Mouse (Mus musculus) heart, embryonic 12.5 days (tissue): ENCODE results near the gene Tomm34. TPM values are rescaled to one million over a fixed set of nuclear protein-coding genes. Genes with fewer than 3 reads are reported as not detected.
"Not testable (repeated sequence)": the region's sequence is repeated elsewhere in the genome, so short reads cannot be mapped to it uniquely, and the experiment has no call there.

Experiments
- ATAC-seq: fragments of 200-750 bp; cut with Nextera tagmentation; 2 replicates; pipeline ENCODE4 v1.8.0; 2017; ENCODE audit warnings: moderate TSS enrichment, moderate library complexity; ENCODE audit not compliant: insufficient number of reproducible peaks, low FRiP score
- H3K27ac ChIP-seq: fragments of 300-500 bp; sonication (generic); 2 replicates; pipeline ENCODE4 v1.5.1; 2016; ENCODE audit warnings: mild to moderate bottlenecking, moderate library complexity; ENCODE audit not compliant: poor library complexity, severe bottlenecking
- H3K27me3 ChIP-seq: fragments of 300-500 bp; sonication (generic); replicated peaks from 2 replicates; pipeline ENCODE4 v1.6.1; 2016; ENCODE audit warnings: mild to moderate bottlenecking, moderate library complexity
- H3K36me3 ChIP-seq: fragments of 300-500 bp; sonication (generic); 2 replicates; pipeline ENCODE4 v1.6.1; 2016; ENCODE audit warnings: mild to moderate bottlenecking, moderate library complexity
- H3K4me1 ChIP-seq: fragments of 300-500 bp; sonication (generic); replicated peaks from 2 replicates; pipeline ENCODE4 v1.6.1; 2016; ENCODE audit warnings: mild to moderate bottlenecking
- H3K4me2 ChIP-seq: fragments of 300-500 bp; sonication (generic); 2 replicates; pipeline ENCODE4 v1.6.1; 2016; ENCODE audit warnings: mild to moderate bottlenecking, moderate library complexity
- H3K4me3 ChIP-seq: fragments of 300-500 bp; sonication (generic); 2 replicates; pipeline ENCODE4 v1.5.1; 2016; ENCODE audit warnings: mild to moderate bottlenecking
- H3K9ac ChIP-seq: fragments of 300-500 bp; sonication (generic); 2 replicates; pipeline ENCODE4 v1.6.1; 2016; ENCODE audit warnings: mild to moderate bottlenecking, moderate library complexity
- H3K9me3 ChIP-seq: fragments of 300-500 bp; sonication (generic); replicated peaks from 2 replicates; pipeline ENCODE4 v1.6.1; 2016; ENCODE audit warnings: mild to moderate bottlenecking, moderate library complexity
- WGBS: fragments of 180-500 bp; shearing (Covaris S2); methylation state at CpG from one replicate; pipeline ENCODE4 v1.1.7; 2016; 5-methylcytosine and 5-hydroxymethylcytosine counted together
- polyA plus RNA-seq: library from polyadenylated mRNA; unstranded; fragments of >200 nt; fragmentation: Nextera tagmentation; extraction: Ambion mirVana; gene quantifications from 2 replicates; pipeline ENCODE4 v1.2.1, GENCODE M21; 2016

Tomm34 gene
- polyA plus RNA-seq, 1 experiment from 2014 or later = 56.6 TPM

DNA sequence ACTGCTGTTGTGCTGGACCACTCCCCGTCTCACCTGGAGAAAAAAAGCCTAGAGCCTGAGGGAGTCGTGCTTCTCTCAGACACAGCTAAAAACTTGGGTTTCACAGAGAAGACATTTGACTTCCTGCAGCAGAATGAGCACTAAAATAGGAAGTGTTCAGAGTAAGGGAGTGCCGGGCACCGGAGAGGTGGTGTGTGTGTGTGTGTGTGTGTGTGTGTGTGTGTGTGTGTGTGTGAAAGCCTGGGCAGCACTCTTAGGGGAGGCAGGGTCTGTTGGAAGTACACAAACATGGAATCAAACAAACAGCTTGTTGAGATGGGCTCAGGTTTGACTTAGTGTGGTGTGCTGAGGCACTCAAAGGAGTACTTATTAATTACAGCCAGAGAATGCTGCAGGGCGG lies 4.1 kb upstream of the Tomm34 start:
- Histone ChIP-seq H3K27me3 (no peaks in the 10 kb centered on the region), H3K27ac (no peak overlapping the region), H3K4me3 (peak overlapping the region; percentile 98), H3K4me2 (peak overlapping the region; percentile 92), H3K4me1 (peaks cover 19% of the 10 kb centered on the region), H3K36me3 (peaks cover 14% of the 10 kb centered on the region), H3K9ac (peak overlapping the region; percentile 93), H3K9me3 (no peaks in the 10 kb centered on the region)
- no peak for ATAC-seq
- WGBS = 39% methylated on average over 5 of the region's 5 CpGs

DNA sequence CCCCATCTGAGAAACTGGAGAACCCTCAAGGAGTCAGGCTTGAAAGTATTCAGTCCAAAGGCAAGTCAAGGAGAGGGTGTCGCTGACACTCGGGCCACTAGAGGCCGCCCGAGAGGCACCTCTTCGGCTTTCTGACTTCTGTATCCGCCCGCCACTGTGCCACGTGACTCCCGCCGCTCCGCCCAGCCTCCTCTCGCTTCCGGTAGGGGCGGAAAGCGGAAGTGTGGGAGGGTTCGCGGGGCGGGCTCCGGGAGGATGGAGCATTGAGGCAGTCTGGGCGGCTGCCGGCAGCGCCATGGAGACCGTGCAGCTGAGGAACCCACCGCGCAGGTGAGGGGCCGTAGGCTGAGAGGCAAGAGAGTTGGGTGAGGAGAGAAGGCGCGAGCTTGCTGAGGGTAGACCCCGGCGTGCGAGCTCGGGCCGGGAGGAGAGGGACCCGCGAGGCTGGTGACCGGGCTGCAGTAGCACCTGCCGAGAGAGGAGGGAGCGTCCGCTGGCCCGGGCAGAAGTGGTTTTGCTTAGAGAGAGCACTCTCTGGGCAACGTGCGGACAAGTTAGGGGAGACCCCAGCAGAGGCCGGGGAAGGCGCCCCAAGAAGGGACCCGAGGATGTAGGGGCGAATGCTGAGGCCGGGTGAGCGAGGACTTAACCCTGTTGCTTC lies 3.1 kb upstream of the Tomm34 start:
- peaks cover 29% of the 10 kb centered on the region for H3K4me1 ChIP-seq
- H3K36me3 ChIP-seq = peaks cover 6% of the 10 kb centered on the region; the same call in 1 of the 2 replicates
- under 1% methylated on average over 48 of the region's 48 CpGs for WGBS
- no peaks in the 10 kb centered on the region for H3K27me3 ChIP-seq
- H3K4me2 ChIP-seq = peak overlapping the region; percentile 92
- peak overlapping the region; percentile 98 for H3K4me3 ChIP-seq
- H3K9ac ChIP-seq = peak overlapping the region; percentile 93
- H3K27ac ChIP-seq = peak overlapping the region; percentile 52
- peak; percentile 90 for ATAC-seq
- H3K9me3 ChIP-seq = no peaks in the 10 kb centered on the region

DNA sequence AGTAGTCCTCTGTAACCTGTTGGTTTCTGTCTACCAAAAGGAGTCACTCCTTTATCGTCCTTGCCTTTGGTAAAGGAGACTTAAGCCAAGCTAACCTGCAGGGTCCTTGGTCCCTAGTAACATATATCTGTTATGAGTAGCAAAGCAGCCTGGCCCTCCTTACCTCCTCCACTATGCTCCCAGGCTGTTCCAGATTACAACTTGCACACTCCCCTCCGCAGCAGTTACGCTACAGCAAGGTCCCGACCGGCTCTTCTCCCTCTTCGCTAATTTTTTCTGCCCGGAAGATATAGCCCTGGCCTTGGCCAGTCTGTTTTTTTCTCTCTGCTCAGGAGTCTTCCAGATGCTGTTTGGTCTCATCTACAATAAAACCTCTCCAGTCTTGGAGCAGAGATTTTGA lies 2.2 kb upstream of the Tomm34 start:
- Histone ChIP-seq H3K27ac (no peak overlapping the region), H3K4me2 (no peak overlapping the region), H3K27me3 (no peaks in the 10 kb centered on the region), H3K9me3 (no peaks in the 10 kb centered on the region), H3K36me3 (peaks cover 8% of the 10 kb centered on the region; the same call in 1 of the 2 replicates), H3K4me3 (no peak overlapping the region), H3K4me1 (peaks cover 33% of the 10 kb centered on the region), H3K9ac (no peak overlapping the region)
- WGBS = 83% methylated on average over 7 of the region's 7 CpGs
- ATAC-seq = no peak

DNA sequence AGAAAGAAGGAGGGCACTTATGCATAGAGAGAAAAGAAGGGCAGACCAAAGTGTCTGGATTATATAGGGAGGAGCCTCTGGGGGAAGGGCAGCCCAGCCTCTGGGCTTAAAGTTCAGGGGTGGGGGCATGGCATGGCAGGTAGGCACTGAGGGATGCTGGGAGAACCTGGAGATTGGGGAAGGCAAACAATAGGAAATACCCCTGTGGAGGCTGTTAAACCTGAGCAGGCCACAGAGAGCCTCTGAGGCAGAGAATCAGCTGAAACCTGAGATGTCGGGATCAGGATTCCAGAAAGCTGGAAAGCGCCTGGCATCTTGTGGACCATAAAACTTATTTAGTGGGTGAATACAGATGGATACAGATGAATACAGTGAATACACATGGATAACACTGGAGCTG lies 1.1 kb upstream of the Tomm34 start:
- 84% methylated on average over 2 of the region's 2 CpGs for WGBS
- no peak overlapping the region for H3K27ac ChIP-seq
- no peak overlapping the region for H3K9ac ChIP-seq
- peaks cover 33% of the 10 kb centered on the region for H3K4me1 ChIP-seq
- no peak overlapping the region for H3K4me3 ChIP-seq
- H3K36me3 ChIP-seq = peaks cover 10% of the 10 kb centered on the region; the same call in 1 of the 2 replicates
- H3K9me3 ChIP-seq = no peaks in the 10 kb centered on the region
- H3K4me2 ChIP-seq = no peak overlapping the region
- no peaks in the 10 kb centered on the region for H3K27me3 ChIP-seq
- no peak for ATAC-seq

DNA sequence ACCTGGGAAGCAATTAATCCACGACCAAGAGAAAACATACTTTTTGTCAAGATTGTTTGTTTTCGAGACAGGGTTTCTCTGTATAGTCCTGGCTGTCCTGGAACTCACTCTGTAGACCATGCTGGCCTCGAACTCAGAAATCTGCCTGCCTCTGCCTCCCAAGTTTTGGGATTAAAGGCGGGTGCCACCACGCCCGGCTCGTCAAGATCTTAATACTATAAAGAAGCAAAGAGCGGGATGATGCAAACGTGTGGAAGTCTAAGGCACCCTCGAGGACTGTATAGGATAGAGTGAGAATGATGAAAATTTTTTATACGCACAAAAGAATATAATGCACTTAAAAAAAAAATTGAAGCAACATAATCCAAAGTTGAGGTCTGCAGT lies 460 bp upstream of the Tomm34 start:
- not testable (repeated sequence) for ATAC-seq, H3K9me3 ChIP-seq, H3K27me3 ChIP-seq
- Histone ChIP-seq H3K27ac (peak overlapping the region; percentile 75; the same call in 1 of the 2 replicates), H3K4me2 (peak overlapping the region; percentile 78), H3K36me3 (peaks cover 11% of the 10 kb centered on the region; the same call in 1 of the 2 replicates), H3K4me3 (peak overlapping the region; percentile 93), H3K4me1 (peaks cover 30% of the 10 kb centered on the region), H3K9ac (peak overlapping the region; percentile 33; the same call in 1 of the 2 replicates)
- WGBS = 73% methylated on average over 11 of the region's 11 CpGs

DNA sequence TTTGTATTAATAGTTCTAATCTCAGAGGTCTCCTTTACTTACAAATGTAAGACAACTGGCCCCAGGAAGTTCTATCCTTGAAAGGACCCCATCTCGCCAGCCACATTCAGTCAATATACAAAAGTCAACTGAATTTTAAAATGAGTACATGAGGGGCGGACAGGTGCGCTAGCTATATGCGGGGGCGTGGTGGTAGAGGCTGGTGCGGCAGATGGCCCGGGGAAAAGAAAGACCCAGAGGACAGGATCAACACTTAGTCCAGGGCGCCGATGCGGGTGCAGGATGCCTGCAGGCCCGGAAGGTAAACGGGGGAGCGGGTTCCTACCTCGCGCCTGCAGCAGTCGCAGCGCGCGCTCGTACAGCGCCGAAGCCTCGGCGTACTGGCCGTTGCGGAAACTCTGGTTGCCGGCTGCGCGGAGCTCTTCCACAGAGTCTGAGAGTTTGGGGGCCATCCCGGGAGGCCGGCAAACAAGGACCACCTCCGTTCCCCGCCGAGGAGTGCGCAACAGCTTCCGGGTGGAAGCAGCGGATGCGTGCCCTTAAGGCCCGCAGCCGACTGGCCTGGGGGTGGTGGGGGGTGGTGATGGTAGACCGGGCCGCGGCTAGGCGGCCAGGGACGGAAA lies 716 bp downstream of the Tomm34 start, which contains the start of gene Stk4:
TSS of gene Stk4 (plus strand) at position 181 of the 623 bp plus-strand sequence.
- peak; percentile 22 for ATAC-seq
- peak within 1 kb of the TSS; percentile 75 for H3K27ac ChIP-seq
- under 1% methylated on average over 45 of the region's 45 CpGs for WGBS

DNA sequence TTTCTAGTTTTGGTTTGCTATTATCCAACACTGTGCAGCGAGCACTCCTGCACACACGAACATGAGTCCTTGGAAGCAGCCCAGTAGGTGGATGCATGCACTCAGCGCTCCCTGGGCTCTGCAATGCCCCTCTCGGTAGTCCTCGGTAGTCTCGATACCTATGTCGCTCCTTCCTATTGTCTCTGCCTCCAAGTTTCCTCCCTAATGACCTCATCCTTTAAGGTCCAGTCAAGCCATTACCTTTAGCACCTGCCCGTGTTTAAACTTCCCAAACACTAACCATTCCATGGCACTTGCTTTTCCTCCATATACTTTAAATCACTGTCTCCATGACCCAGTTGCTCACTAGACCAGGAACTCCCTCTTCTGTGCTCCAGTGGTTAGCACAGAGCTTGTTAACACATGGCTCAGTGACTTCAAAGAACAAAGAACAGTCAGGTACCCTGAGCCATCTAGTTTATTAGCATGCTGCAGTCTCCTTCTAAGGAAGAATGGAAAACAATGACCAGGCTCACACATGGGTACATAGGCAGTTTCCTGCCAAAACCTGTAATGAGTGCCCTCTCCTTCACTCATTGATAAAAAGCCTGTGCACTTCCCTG lies 11.2 kb downstream of the Tomm34 start:
- no peaks in the 10 kb centered on the region for H3K9me3 ChIP-seq
- H3K27ac ChIP-seq = no peak overlapping the region
- H3K27me3 ChIP-seq = no peaks in the 10 kb centered on the region
- peaks cover 86% of the 10 kb centered on the region for H3K36me3 ChIP-seq
- peaks cover 15% of the 10 kb centered on the region for H3K4me1 ChIP-seq
- ATAC-seq = no peak
- no peak overlapping the region for H3K9ac ChIP-seq
- 91% methylated on average over 8 of the region's 8 CpGs for WGBS
- no peak overlapping the region for H3K4me3 ChIP-seq
- H3K4me2 ChIP-seq = no peak overlapping the region

More for the DNA sequence above, 716 bp downstream of the Tomm34 start, which contains the start of gene Stk4:
- Histone ChIP-seq H3K27me3 (no peaks in the 10 kb centered on the region), H3K4me1 (peaks cover 27% of the 10 kb centered on the region), H3K9ac (peak within 1 kb of the TSS; percentile 91), H3K36me3 (peaks cover 17% of the 10 kb centered on the region), H3K4me2 (peak within 1 kb of the TSS; percentile 78), H3K4me3 (peak within 1 kb of the TSS; percentile 93), H3K9me3 (no peaks in the 10 kb centered on the region)

DNA sequence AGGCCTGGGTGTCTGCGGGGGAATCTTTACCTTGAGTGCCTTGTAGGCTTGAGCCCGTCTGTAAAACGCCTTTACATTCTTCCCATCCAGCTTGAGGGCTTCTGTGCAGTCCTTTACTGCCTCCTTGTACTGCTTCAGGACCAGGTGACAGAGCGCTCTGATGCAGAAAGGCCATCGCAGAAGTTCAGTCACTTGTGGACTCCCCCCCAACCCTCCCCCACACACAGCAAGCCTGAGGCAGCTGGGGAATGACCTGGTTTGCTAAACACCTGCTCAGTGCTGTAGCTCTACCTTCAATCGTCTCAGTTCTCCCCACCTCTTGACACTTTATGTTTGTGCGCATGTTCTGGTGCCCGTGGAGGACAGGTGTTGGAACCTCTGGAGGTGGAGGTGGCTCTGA lies 16.3 kb downstream of the Tomm34 start:
- Histone ChIP-seq H3K27me3 (no peaks in the 10 kb centered on the region), H3K4me1 (peaks cover 20% of the 10 kb centered on the region), H3K9me3 (no peaks in the 10 kb centered on the region), H3K36me3 (peaks cover 57% of the 10 kb centered on the region), H3K27ac (no peak overlapping the region), H3K9ac (no peak overlapping the region), H3K4me2 (no peak overlapping the region), H3K4me3 (no peak overlapping the region)
- 88% methylated on average over 8 of the region's 8 CpGs for WGBS
- no peak for ATAC-seq

DNA sequence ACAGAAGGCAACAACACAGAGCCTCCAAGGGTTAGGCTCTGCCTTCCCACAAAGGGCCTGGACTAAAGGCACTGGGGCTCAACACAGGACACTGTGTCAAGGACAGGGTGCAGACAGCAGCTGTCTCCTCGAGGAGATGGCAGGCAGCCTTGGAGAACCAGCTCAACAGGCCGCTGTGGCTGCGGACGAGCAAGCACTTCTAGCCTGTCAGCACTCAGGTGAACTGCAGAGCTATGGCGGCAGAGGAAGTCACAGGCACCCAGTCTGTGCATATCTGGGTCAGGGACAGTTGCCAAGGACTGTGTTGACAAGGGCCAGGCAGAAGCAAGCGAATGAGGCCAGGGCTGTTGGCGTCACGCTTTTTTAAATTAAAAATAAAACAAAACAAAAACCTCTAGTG lies 17.2 kb downstream of the Tomm34 start:
- Histone ChIP-seq H3K4me1 (peaks cover 20% of the 10 kb centered on the region), H3K27ac (peak overlapping the region; percentile 37), H3K4me2 (peak overlapping the region; percentile 24; the same call in 1 of the 2 replicates), H3K9me3 (no peaks in the 10 kb centered on the region), H3K36me3 (peaks cover 48% of the 10 kb centered on the region), H3K4me3 (no peak overlapping the region), H3K9ac (no peak overlapping the region), H3K27me3 (no peaks in the 10 kb centered on the region)
- 45% methylated on average over 8 of the region's 8 CpGs for WGBS
- ATAC-seq = peak; percentile 84; the same call in 1 of the 2 replicates

DNA sequence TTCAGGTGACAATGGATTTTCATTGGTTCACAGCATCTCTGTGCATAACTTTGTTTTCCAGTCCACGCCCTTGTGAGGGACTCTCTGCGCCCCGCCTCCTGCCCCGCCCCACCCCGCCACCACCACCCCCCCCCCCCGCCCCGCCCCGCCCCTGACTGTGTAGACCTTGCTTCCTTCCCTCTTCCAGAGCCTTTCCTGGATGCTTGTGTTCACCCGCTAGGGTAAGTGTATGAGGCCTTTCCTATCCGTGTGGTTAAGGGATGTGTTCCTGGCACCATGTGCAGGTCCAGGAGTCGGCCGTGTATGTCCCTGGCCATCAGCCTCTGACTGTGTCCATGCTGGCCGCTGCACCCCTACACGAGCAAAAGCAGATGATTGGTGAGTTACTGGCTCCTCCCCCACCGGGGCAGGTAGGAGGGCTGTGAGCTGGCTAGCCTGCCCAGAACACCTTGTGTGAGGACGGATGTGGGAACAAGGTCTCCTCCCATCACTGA lies 23.7 kb downstream of the Tomm34 start:
- peak; percentile 88 for ATAC-seq

DNA sequence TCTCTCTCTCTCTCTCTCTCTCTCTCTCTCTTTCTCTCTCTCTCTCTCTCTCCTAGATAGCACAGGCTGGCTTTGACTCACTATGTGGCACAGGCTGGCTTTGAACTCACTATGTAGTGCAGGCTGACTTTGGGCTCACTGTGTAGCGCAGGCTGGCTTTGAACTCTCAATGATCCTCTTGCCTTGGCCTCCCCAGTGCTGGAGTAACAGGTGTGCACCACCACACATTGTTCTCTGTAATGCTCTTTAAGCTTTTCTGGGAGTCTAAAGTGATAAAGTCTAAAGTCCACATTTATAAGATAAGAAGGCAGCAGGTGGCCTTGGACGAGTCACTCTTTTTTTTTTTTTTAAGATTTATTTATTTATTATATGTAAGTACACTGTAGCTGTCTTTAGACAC lies 29.4 kb downstream of the Tomm34 start:
- ATAC-seq = no peak
- no peaks in the 10 kb centered on the region for H3K36me3 ChIP-seq
- no peaks in the 10 kb centered on the region for H3K9me3 ChIP-seq
- peaks cover 5% of the 10 kb centered on the region for H3K4me1 ChIP-seq
- no peak overlapping the region for H3K4me3 ChIP-seq
- 0 out of 2 replicates have a peak, but pooled peaks cover 6% of the 10 kb centered on the region for H3K27me3 ChIP-seq
- H3K27ac ChIP-seq = no peak overlapping the region
- WGBS = 71% methylated on average over 2 of the region's 2 CpGs
- no peak overlapping the region for H3K4me2 ChIP-seq
- no peak overlapping the region for H3K9ac ChIP-seq

More for the DNA sequence above, 23.7 kb downstream of the Tomm34 start:
- Histone ChIP-seq H3K36me3 (peaks cover 3% of the 10 kb centered on the region), H3K4me1 (peaks cover 5% of the 10 kb centered on the region; the same call in 1 of the 2 replicates), H3K4me3 (peak overlapping the region; percentile 36), H3K9me3 (no peaks in the 10 kb centered on the region), H3K4me2 (peak overlapping the region; percentile 60), H3K27me3 (0 out of 2 replicates have a peak, but pooled peaks cover 6% of the 10 kb centered on the region), H3K9ac (no peak overlapping the region), H3K27ac (no peak overlapping the region)
- WGBS = 5% methylated on average over 12 of the region's 16 CpGs
